9 mouse cellular contexts compared by ENCODE assay signal in the genomic region with DNA sequence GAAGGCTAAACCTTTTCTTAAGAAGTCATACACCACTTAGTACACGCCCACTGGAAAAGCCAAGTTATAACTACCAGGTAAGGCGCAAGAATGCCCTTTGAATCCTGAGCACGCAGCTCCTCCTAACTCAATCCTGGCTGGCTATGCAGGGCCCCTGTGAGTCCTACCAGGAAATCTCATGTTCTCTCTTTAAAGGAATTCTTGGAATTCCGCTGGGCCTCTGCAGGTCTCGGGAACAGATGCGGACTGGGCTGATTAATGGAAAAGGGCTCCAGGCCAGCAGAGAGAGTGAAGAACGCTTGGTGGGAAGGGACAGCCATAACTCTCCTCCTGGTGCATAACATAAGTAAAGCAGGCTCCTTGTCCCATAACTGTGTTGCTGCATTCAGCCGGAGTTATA. TPM values are rescaled to one million over a fixed set of nuclear protein-coding genes. Genes with fewer than 3 reads are reported as not detected.
A peak's percentile ranks its signal among the peaks of the same experiment; 100 is the strongest.
DNase-seq lines count a peak whose midpoint lies in the region; ATAC-seq and TF ChIP-seq lines count a peak whose summit lies in the region.
"Had no signal": no experiment of that assay in that cellular context is flagged by ENCODE, and none has a peak within 500 bp of the region (broad histone marks: within the 10 kb centered on the region; RNA-seq: fewer than 3 reads in every experiment).

No protein-coding gene starts in this region.

- no peaks in the 10 kb centered on the region for H3K36me3 ChIP-seq in hindbrain, embryonic 10.5 days
- no peaks in the 10 kb centered on the region for H3K36me3 ChIP-seq in hindbrain, embryonic 13.5 days
- no peaks in the 10 kb centered on the region for H3K36me3 ChIP-seq in embryonic facial prominence, embryonic 11.5 days (replicated peaks; ENCODE audit: control insufficient read depth, insufficient read depth, low read depth, low read length)
- H3K36me3 ChIP-seq in kidney, postnatal 0 days (ENCODE audit: insufficient read depth, low read length): no peaks in the 10 kb centered on the region
- no peaks in the 10 kb centered on the region for H3K36me3 ChIP-seq in neural tube, embryonic 11.5 days (ENCODE audit: control insufficient read depth, insufficient read depth, low read length)
- H3K36me3 ChIP-seq: forebrain, embryonic 12.5 days had no signal

- DNase-seq in hindbrain, embryonic 10.5 days (ENCODE audit: low spot score): peak; percentile 57
- peak; percentile 87 for DNase-seq in embryonic facial prominence, embryonic 11.5 days (ENCODE audit: low spot score)
- peak; percentile 97 for DNase-seq in kidney, postnatal 0 days (ENCODE audit: low spot score)
- peak; percentile 60 for DNase-seq in neural tube, embryonic 11.5 days (ENCODE audit: low spot score)
- no peak for DNase-seq in thymus, postnatal 14 days
- DNase-seq in natural killer cell, adult 2 months (ENCODE audit: low spot score in 2 of 2): no peak
- no peak for DNase-seq in left cerebral cortex, postnatal 4 days

- no peak overlapping the region for H3K9ac ChIP-seq in hindbrain, embryonic 13.5 days
- no peak overlapping the region for H3K9ac ChIP-seq in embryonic facial prominence, embryonic 11.5 days (replicated peaks; ENCODE audit: low read length)
- H3K9ac ChIP-seq in kidney, postnatal 0 days (ENCODE audit: low read depth, low read length): no peak overlapping the region
- H3K9ac ChIP-seq in neural tube, embryonic 11.5 days (ENCODE audit: low read length): no peak overlapping the region
- H3K9ac ChIP-seq: forebrain, embryonic 12.5 days had no signal

- intact Hi-C loops in left cerebral cortex, postnatal 4 days (cut with DNase I): no loop called here

- H3K9me3 ChIP-seq in hindbrain, embryonic 10.5 days: no peaks in the 10 kb centered on the region
- no peaks in the 10 kb centered on the region for H3K9me3 ChIP-seq in hindbrain, embryonic 13.5 days
- no peaks in the 10 kb centered on the region for H3K9me3 ChIP-seq in embryonic facial prominence, embryonic 11.5 days (replicated peaks; ENCODE audit: control insufficient read depth, low read length)
- no peaks in the 10 kb centered on the region for H3K9me3 ChIP-seq in kidney, postnatal 0 days (replicated peaks; ENCODE audit: low read length)
- no peaks in the 10 kb centered on the region for H3K9me3 ChIP-seq in neural tube, embryonic 11.5 days (ENCODE audit: control insufficient read depth, low read length)
- H3K9me3 ChIP-seq: forebrain, embryonic 12.5 days had no signal

- peaks cover 94% of the 10 kb centered on the region for H3K4me1 ChIP-seq in hindbrain, embryonic 10.5 days (replicated peaks)
- peaks cover 62% of the 10 kb centered on the region for H3K4me1 ChIP-seq in hindbrain, embryonic 13.5 days (replicated peaks)
- H3K4me1 ChIP-seq in embryonic facial prominence, embryonic 11.5 days (ENCODE audit: control insufficient read depth, insufficient read depth, low read length): peaks cover 17% of the 10 kb centered on the region
- peaks cover 51% of the 10 kb centered on the region for H3K4me1 ChIP-seq in kidney, postnatal 0 days (replicated peaks; ENCODE audit: insufficient read depth, low read length)
- H3K4me1 ChIP-seq in neural tube, embryonic 11.5 days (ENCODE audit: control insufficient read depth, insufficient read depth, low read length): peaks cover 26% of the 10 kb centered on the region

- H3K27me3 ChIP-seq in hindbrain, embryonic 10.5 days (ENCODE audit: insufficient read depth, poor library complexity, severe bottlenecking): peaks cover 23% of the 10 kb centered on the region
- peaks cover 10% of the 10 kb centered on the region; the same call in 1 of the 2 replicates for H3K27me3 ChIP-seq in hindbrain, embryonic 13.5 days
- no peaks in the 10 kb centered on the region for H3K27me3 ChIP-seq in embryonic facial prominence, embryonic 11.5 days (ENCODE audit: control insufficient read depth, insufficient read depth, low read length)
- H3K27me3 ChIP-seq in kidney, postnatal 0 days (ENCODE audit: insufficient read depth, low read length): peaks cover 3% of the 10 kb centered on the region; the same call in 1 of the 2 replicates
- no peaks in the 10 kb centered on the region for H3K27me3 ChIP-seq in neural tube, embryonic 11.5 days (ENCODE audit: control insufficient read depth, insufficient read depth, low read length)

- peak overlapping the region; percentile 92 for H3K27ac ChIP-seq in hindbrain, embryonic 10.5 days
- no peak overlapping the region for H3K27ac ChIP-seq in hindbrain, embryonic 13.5 days
- peak overlapping the region; percentile 37; the same call in 1 of the 2 replicates for H3K27ac ChIP-seq in embryonic facial prominence, embryonic 11.5 days (replicated peaks; ENCODE audit: low read depth, low read length)
- H3K27ac ChIP-seq in kidney, postnatal 0 days: peak overlapping the region; percentile 79
- 0 out of 2 replicates have a peak overlapping the region, but pooled peaks have one; percentile 17 for H3K27ac ChIP-seq in neural tube, embryonic 11.5 days (ENCODE audit: low read depth, low read length)
- H3K27ac ChIP-seq: forebrain, embryonic 12.5 days had no signal

- no peak for ATAC-seq in hindbrain, embryonic 13.5 days (ENCODE audit: low FRiP score)
- ATAC-seq in embryonic facial prominence, embryonic 11.5 days (replicated peaks; ENCODE audit: insufficient number of reproducible peaks, low FRiP score, low TSS enrichment, low read depth): 0 out of 2 replicates have a peak, but pooled peaks have one; percentile 8
- ATAC-seq in kidney, postnatal 0 days (replicated peaks; ENCODE audit: low FRiP score, low read depth): peak; percentile 65
- no peak for ATAC-seq in neural tube, embryonic 11.5 days (ENCODE audit: insufficient read depth, low FRiP score, low TSS enrichment)

- no peak overlapping the region for H3K4me3 ChIP-seq in hindbrain, embryonic 10.5 days
- H3K4me3 ChIP-seq in hindbrain, embryonic 13.5 days: no peak overlapping the region
- H3K4me3 ChIP-seq in embryonic facial prominence, embryonic 11.5 days (ENCODE audit: low read depth, low read length): no peak overlapping the region
- no peak overlapping the region for H3K4me3 ChIP-seq in kidney, postnatal 0 days (replicated peaks; ENCODE audit: low read depth, low read length)
- H3K4me3 ChIP-seq in neural tube, embryonic 11.5 days (ENCODE audit: low read depth, low read length): no peak overlapping the region
- H3K4me3 ChIP-seq: forebrain, embryonic 12.5 days had no signal

- 16% methylated on average over 8 of the region's 8 CpGs for WGBS in hindbrain, embryonic 10.5 days
- 24% methylated on average over 8 of the region's 8 CpGs for WGBS in hindbrain, embryonic 13.5 days
- 8% methylated on average over 8 of the region's 8 CpGs for WGBS in embryonic facial prominence, embryonic 11.5 days
- 6% methylated on average over 8 of the region's 8 CpGs for WGBS in kidney, postnatal 0 days
- 14% methylated on average over 8 of the region's 8 CpGs for WGBS in neural tube, embryonic 11.5 days

- no peak overlapping the region for H3K4me2 ChIP-seq in hindbrain, embryonic 13.5 days
- H3K4me2 ChIP-seq in embryonic facial prominence, embryonic 11.5 days (ENCODE audit: low read depth, low read length): no peak overlapping the region
- peak overlapping the region; percentile 5; the same call in 1 of the 2 replicates for H3K4me2 ChIP-seq in kidney, postnatal 0 days (ENCODE audit: low read length)
- no peak overlapping the region for H3K4me2 ChIP-seq in neural tube, embryonic 11.5 days (ENCODE audit: low read depth)
- H3K4me2 ChIP-seq: forebrain, embryonic 12.5 days had no signal

- peak; percentile 41; the same call in 1 of the 2 replicates for TF ChIP-seq CTCF in kidney, postnatal 0 days (IDR thresholded peaks at IDR 0.05; ENCODE audit: low read depth)

RNA-seq across cellular contexts. Expression of a gene that starts 46.3 kb away (rescaled TPM):
- polyA plus RNA-seq in hindbrain, embryonic 10.5 days (2016; fragmentation: Nextera tagmentation; extraction: Ambion mirVana): 4.9 and 6.0 TPM in 2 replicates
- 4.5 and 4.6 TPM in 2 replicates for polyA plus RNA-seq in hindbrain, embryonic 13.5 days (2015; fragmentation: Nextera tagmentation; extraction: Ambion mirVana)
- polyA plus RNA-seq in embryonic facial prominence, embryonic 11.5 days (2014; fragmentation: Nextera tagmentation; extraction: Ambion mirVana): 6.7 and 6.8 TPM in 2 replicates
- 7.0 and 8.5 TPM in 2 replicates for polyA plus RNA-seq in kidney, postnatal 0 days (2015; fragmentation: Nextera tagmentation; extraction: Ambion mirVana)
- polyA plus RNA-seq in neural tube, embryonic 11.5 days (2014; fragmentation: Nextera tagmentation; extraction: Ambion mirVana): 6.3 and 6.9 TPM in 2 replicates
- 10 to 100 TPM; 35.8 to 37.0 TPM for total RNA-seq in left cerebral cortex, postnatal 4 days (2021)

Comparison
In these comparisons a context has a peak if more than half of its experiments do, and no peak if none do; other contexts are left out.
1. DNase-seq: peak in hindbrain, embryonic 10.5 days (single experiment), embryonic facial prominence, embryonic 11.5 days (single experiment), kidney, postnatal 0 days (single experiment) and neural tube, embryonic 11.5 days (single experiment); none in thymus, postnatal 14 days (single experiment), natural killer cell, adult 2 months (0 of 2) and left cerebral cortex, postnatal 4 days (single experiment).
2. ATAC-seq: peak in embryonic facial prominence, embryonic 11.5 days (single experiment) and kidney, postnatal 0 days (single experiment); none in hindbrain, embryonic 13.5 days (single experiment) and neural tube, embryonic 11.5 days (single experiment).